ENCODE assay signal across 20 mouse cellular contexts in the genomic region with DNA sequence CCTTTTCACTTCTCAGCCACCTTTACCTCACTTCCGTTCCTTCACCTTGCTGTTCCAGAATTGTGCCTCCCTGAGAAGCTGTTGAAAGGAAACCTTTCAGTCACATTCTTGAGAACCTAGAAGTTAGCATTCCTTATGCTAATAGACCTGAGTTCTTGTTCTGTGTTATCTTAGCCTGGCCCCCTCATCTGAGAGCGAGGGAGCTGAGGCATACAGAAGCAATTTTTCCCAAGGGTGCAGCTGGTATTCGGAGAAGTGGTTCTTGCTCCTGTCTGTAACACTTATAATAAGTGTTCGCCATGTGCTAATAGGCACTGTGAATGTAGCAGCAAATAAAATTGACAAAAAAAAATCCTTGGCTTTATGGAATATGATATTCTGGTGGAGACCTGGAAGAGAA. TPM values are rescaled to one million over a fixed set of nuclear protein-coding genes. Genes with fewer than 3 reads are reported as not detected.
"Had no signal": no experiment of that assay in that cellular context is flagged by ENCODE, and none has a peak within 500 bp of the region (broad histone marks: within the 10 kb centered on the region; RNA-seq: fewer than 3 reads in every experiment).

No protein-coding gene starts in this region.

- H3K9ac ChIP-seq: liver, embryonic 12.5 days; liver, embryonic 14.5 days; midbrain, embryonic 12.5 days; neural tube, embryonic 13.5 days; neural tube, embryonic 15.5 days; stomach, embryonic 15.5 days had no signal

- H3K27me3 ChIP-seq: liver, embryonic 12.5 days; midbrain, embryonic 12.5 days; neural tube, embryonic 13.5 days; neural tube, embryonic 15.5 days; stomach, embryonic 15.5 days had no signal

- H3K9me3 ChIP-seq: liver, embryonic 12.5 days; midbrain, embryonic 10.5 days; midbrain, embryonic 12.5 days; neural tube, embryonic 13.5 days; neural tube, embryonic 15.5 days; stomach, embryonic 15.5 days had no signal

- H3K4me3 ChIP-seq: liver, embryonic 12.5 days; midbrain, embryonic 10.5 days; midbrain, embryonic 12.5 days; myocyte; neural tube, embryonic 13.5 days; neural tube, embryonic 15.5 days; stomach, embryonic 15.5 days had no signal

- DNase-seq: lung, adult 18-20 months; lung, postnatal 36 days; midbrain, embryonic 14.5 days; right cerebral cortex, postnatal 14 days; thymus, postnatal 14 days; thymus, postnatal 36 days had no signal

- H3K36me3 ChIP-seq: liver, embryonic 12.5 days; midbrain, embryonic 10.5 days; midbrain, embryonic 12.5 days; neural tube, embryonic 13.5 days; neural tube, embryonic 15.5 days; stomach, embryonic 15.5 days had no signal

- H3K4me1 ChIP-seq: liver, embryonic 12.5 days; neural tube, embryonic 13.5 days; stomach, embryonic 15.5 days had no signal

- H3K4me2 ChIP-seq: liver, embryonic 12.5 days; midbrain, embryonic 12.5 days; neural tube, embryonic 13.5 days; neural tube, embryonic 15.5 days; stomach, embryonic 15.5 days had no signal

- ATAC-seq: liver, embryonic 12.5 days; midbrain, embryonic 16.5 days had no signal

- H3K27ac ChIP-seq: liver, embryonic 12.5 days; liver, embryonic 14.5 days; midbrain, embryonic 10.5 days; midbrain, embryonic 12.5 days; neural tube, embryonic 13.5 days; neural tube, embryonic 15.5 days; stomach, embryonic 15.5 days; stomach, postnatal 0 days had no signal

RNA-seq across cellular contexts. Expression of a gene that starts 16.4 kb away (rescaled TPM):
- total RNA-seq: megakaryocyte, adult 5-6 weeks had no signal

RNA-seq across cellular contexts. Expression of a gene that starts 58.6 kb away (rescaled TPM):
- total RNA-seq: megakaryocyte, adult 5-6 weeks; megakaryocyte-erythroid progenitor cell, adult 5-6 weeks had no signal
- polyA plus RNA-seq: liver, embryonic 12.5 days; liver, embryonic 14.5 days; midbrain, embryonic 10.5 days; midbrain, embryonic 12.5 days; midbrain, embryonic 14.5 days; midbrain, embryonic 16.5 days; myocyte; neural tube, embryonic 11.5 days; neural tube, embryonic 13.5 days; neural tube, embryonic 15.5 days; testis, adult 2 months had no signal
